Mouse (Mus musculus) thymus, adult 2 months (tissue): Measurements from ENCODE around the gene Tec.

ENCODE experiments used
- CTCF ChIP-seq: fragments of 200-500 bp; IDR thresholded peaks from 2 replicates; pipeline ENCODE4 v1.5.1; 2012; ENCODE audit warnings: mild to moderate bottlenecking, control low read depth, low read length, moderate library complexity, borderline replicate concordance; ENCODE audit not compliant: control insufficient read depth, poor library complexity, insufficient read depth; ENCODE audit errors: extremely low read depth
- POLR2A ChIP-seq: fragments of 200-500 bp; IDR thresholded peaks from 2 replicates; pipeline ENCODE4 v1.6.1; 2012; ENCODE audit warnings: mild to moderate bottlenecking, low read length, control low read depth, moderate library complexity; ENCODE audit not compliant: control insufficient read depth, poor library complexity, insufficient read depth; ENCODE audit errors: extremely low read depth

DNA sequence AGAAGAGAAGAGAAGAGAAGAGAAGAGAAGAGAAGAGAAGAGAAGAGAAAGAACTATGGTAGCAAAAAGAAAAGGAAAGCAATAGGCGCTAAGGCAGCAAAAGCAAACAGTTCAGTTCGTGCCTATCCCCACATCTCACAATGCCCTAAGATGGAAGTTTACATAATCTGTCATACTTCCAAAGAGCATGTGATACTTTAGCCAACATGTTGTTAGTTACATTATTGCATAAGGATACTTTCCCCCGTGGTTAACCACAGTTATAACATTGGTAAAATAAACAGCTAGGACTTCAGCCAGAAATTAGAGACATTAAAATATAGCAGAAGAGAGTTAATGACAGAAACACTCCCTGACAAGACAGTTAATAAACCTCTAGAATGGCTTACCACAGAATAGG, 15.4 kb upstream of the Tec start:
- no peak for TF ChIP-seq CTCF
- no peak for TF ChIP-seq POLR2A
